Mouse (Mus musculus): ENCODE measurements around the gene Serpinb1c.
"Not testable (repeated sequence)": the region's sequence is repeated elsewhere in the genome, so short reads cannot be mapped to it uniquely, and the experiment has no call there.

The Serpinb1c gene

GRCm38 (mm10) chr13:32866484-32866883, 31.5 kb downstream of the Serpinb1c start:
- DNase-seq (ENCODE audit: low read depth in 2 of 2, low spot score in 2 of 2) = peak; percentile 37 to 55

GRCm38 (mm10) chr13:32865591-32865990, 32.4 kb downstream of the Serpinb1c start:
- DNase-seq (ENCODE audit: low read depth in 2 of 2, low spot score in 2 of 2) = no peak

GRCm38 (mm10) chr13:32864529-32864928, 33.5 kb downstream of the Serpinb1c start:
- not testable (repeated sequence) for DNase-seq (ENCODE audit: low read depth in 2 of 2, low spot score in 2 of 2)

GRCm38 (mm10) chr13:32863456-32863855, 34.6 kb downstream of the Serpinb1c start:
- no peak for DNase-seq (ENCODE audit: low read depth in 2 of 2, low spot score in 2 of 2)

- no peak for DNase-seq (ENCODE audit: low read depth in 2 of 2, low spot score in 2 of 2)
Measured at GRCm38 (mm10) chr13:32860821-32861220, 37.2 kb downstream of the Serpinb1c start.

- DNase-seq (ENCODE audit: low read depth in 2 of 2, low spot score in 2 of 2) = no peak
Measured at GRCm38 (mm10) chr13:32853073-32853472, 44.9 kb downstream of the Serpinb1c start.

- DNase-seq (ENCODE audit: low read depth in 2 of 2, low spot score in 2 of 2) = no peak
Measured at GRCm38 (mm10) chr13:32852539-32852938, 45.5 kb downstream of the Serpinb1c start.

GRCm38 (mm10) chr13:32851967-32852366, 46.0 kb downstream of the Serpinb1c start:
- DNase-seq (ENCODE audit: low read depth in 2 of 2, low spot score in 2 of 2) = no peak

GRCm38 (mm10) chr13:32850668-32851404, 47.2 kb downstream of the Serpinb1c start, which contains the start of gene Serpinb1a:
Gene Serpinb1a (minus strand): TSS chr13:32851185.
- no peak for DNase-seq (ENCODE audit: low read depth in 2 of 2, low spot score in 2 of 2)

GRCm38 (mm10) chr13:32850156-32850555, 47.9 kb downstream of the Serpinb1c start:
- DNase-seq (ENCODE audit: low read depth in 2 of 2, low spot score in 2 of 2) = no peak

GRCm38 (mm10) chr13:32849531-32850123, 48.4 kb downstream of the Serpinb1c start:
- no peak for DNase-seq (ENCODE audit: low read depth in 2 of 2, low spot score in 2 of 2)

GRCm38 (mm10) chr13:32849092-32849491, 48.9 kb downstream of the Serpinb1c start:
- no peak for DNase-seq (ENCODE audit: low read depth in 2 of 2, low spot score in 2 of 2)

GRCm38 (mm10) chr13:32846221-32846620, 51.8 kb downstream of the Serpinb1c start:
- no peak for DNase-seq (ENCODE audit: low read depth in 2 of 2, low spot score in 2 of 2)

- no peak for DNase-seq (ENCODE audit: low read depth in 2 of 2, low spot score in 2 of 2)
Measured at GRCm38 (mm10) chr13:32841349-32841748, 56.7 kb downstream of the Serpinb1c start.

GRCm38 (mm10) chr13:32839314-32839713, 58.7 kb downstream of the Serpinb1c start:
- no peak for DNase-seq (ENCODE audit: low read depth in 2 of 2, low spot score in 2 of 2)

GRCm38 (mm10) chr13:32834513-32834912, 63.5 kb downstream of the Serpinb1c start:
- no peak for DNase-seq (ENCODE audit: low read depth in 2 of 2, low spot score in 2 of 2)

GRCm38 (mm10) chr13:32833237-32833636, 64.8 kb downstream of the Serpinb1c start:
- peak in 1 of 2 experiments; percentile 22 for DNase-seq (ENCODE audit: low read depth in 2 of 2, low spot score in 2 of 2)

GRCm38 (mm10) chr13:32832776-32833175, 65.2 kb downstream of the Serpinb1c start:
- no peak for DNase-seq (ENCODE audit: low read depth in 2 of 2, low spot score in 2 of 2)

- DNase-seq (ENCODE audit: low read depth in 2 of 2, low spot score in 2 of 2) = no peak
Measured at GRCm38 (mm10) chr13:32831505-32832273, 66.3 kb downstream of the Serpinb1c start.
